Mouse (Mus musculus) erythroblast, adult 5-6 weeks (primary cell): Measurements from ENCODE around the gene Spry1. TPM values are rescaled to one million over a fixed set of nuclear protein-coding genes. Genes with fewer than 3 reads are reported as not detected.

ENCODE experiments used
- ATAC-seq: replicated peaks from 2 replicates; pipeline ENCODE4 v1.8.0; 2016; ENCODE audit warnings: moderate number of reproducible peaks, mild to moderate bottlenecking, moderate TSS enrichment, inconsistent platforms; ENCODE audit not compliant: poor library complexity, low FRiP score, severe bottlenecking
- total RNA-seq, 2 experiments: library from RNA; stranded (forward) in 1 of 2; stranded (reverse) in 1 of 2; fragments of 150-400 nt in 1 of 2; fragments of 200-764, 138-1000 nt in 1 of 2; gene quantifications; 2 replicates each; pipeline versions ENCODE4 v1.2.3 to v1.2.4; 2015 to 2017; ENCODE audit warnings: low replicate concordance in 2 of 2

Gene Spry1
- total RNA-seq, 2 experiments from 2014 or later, result 0.26 to 2.3 TPM

GRCm38 (mm10) chr3:37640162-37640721 is 495 bp downstream of the Spry1 start:
- no peak for ATAC-seq

GRCm38 (mm10) chr3:37640810-37641209 is 1.1 kb downstream of the Spry1 start:
- no peak for ATAC-seq

- ATAC-seq, result no peak
Measured at GRCm38 (mm10) chr3:37641796-37642680, 2.3 kb downstream of the Spry1 start.

- no peak for ATAC-seq
Measured at GRCm38 (mm10) chr3:37642681-37643214, 3.0 kb downstream of the Spry1 start.

- no peak for ATAC-seq
Measured at GRCm38 (mm10) chr3:37643411-37643810, 3.7 kb downstream of the Spry1 start.

- no peak for ATAC-seq
Measured at GRCm38 (mm10) chr3:37643903-37644302, 4.2 kb downstream of the Spry1 start.

GRCm38 (mm10) chr3:37645061-37645460 is 5.3 kb downstream of the Spry1 start:
- ATAC-seq, result no peak

- no peak for ATAC-seq
Measured at GRCm38 (mm10) chr3:37646221-37646620, 6.5 kb downstream of the Spry1 start.

GRCm38 (mm10) chr3:37647225-37647624 is 7.5 kb downstream of the Spry1 start:
- no peak for ATAC-seq

GRCm38 (mm10) chr3:37648244-37648643 is 8.5 kb downstream of the Spry1 start:
- ATAC-seq, result no peak

- ATAC-seq, result no peak
Measured at GRCm38 (mm10) chr3:37649281-37649680, 9.5 kb downstream of the Spry1 start.

GRCm38 (mm10) chr3:37652537-37652936 is 12.8 kb downstream of the Spry1 start:
- ATAC-seq, result no peak

- ATAC-seq, result no peak
Measured at GRCm38 (mm10) chr3:37653935-37654729, 14.4 kb downstream of the Spry1 start.

- ATAC-seq, result no peak
Measured at GRCm38 (mm10) chr3:37654787-37655186, 15.0 kb downstream of the Spry1 start.

GRCm38 (mm10) chr3:37655933-37656633 is 16.3 kb downstream of the Spry1 start:
- no peak for ATAC-seq

- no peak for ATAC-seq
Measured at GRCm38 (mm10) chr3:37657009-37657408, 17.3 kb downstream of the Spry1 start.

- ATAC-seq, result no peak
Measured at GRCm38 (mm10) chr3:37658155-37658554, 18.4 kb downstream of the Spry1 start.

GRCm38 (mm10) chr3:37659621-37660020 is 19.9 kb downstream of the Spry1 start:
- ATAC-seq, result no peak

GRCm38 (mm10) chr3:37666291-37667118 is 26.8 kb downstream of the Spry1 start:
- no peak for ATAC-seq
